Mouse (Mus musculus): ENCODE data around the gene Frmd4a. TPM values are rescaled to one million over a fixed set of nuclear protein-coding genes. Genes with fewer than 3 reads are reported as not detected.

Gene Frmd4a
- total and polyA plus RNA-seq, 3 experiments = 10.4 to 21.0 (median 20.0) TPM

DNA sequence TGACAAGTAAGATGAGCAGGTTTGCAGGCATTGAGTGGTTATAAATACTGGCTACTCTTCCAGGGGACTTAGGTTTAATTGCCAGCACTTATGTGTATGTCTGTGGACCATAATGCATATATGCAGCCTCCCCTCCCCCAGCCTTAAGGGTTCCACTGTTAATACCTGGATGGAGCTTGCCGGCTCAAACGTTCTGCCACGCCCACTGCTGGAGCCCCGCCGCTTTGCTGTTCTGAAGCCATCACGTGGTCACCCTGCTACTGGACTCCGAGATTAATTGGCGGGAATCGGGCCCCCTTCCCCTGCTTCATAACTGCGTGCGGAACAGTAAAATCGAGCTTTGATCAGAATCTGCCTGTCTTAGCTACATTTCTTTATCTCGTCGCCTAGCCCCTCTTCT is 495.1 kb downstream of the Frmd4a start:
- intact Hi-C loops (cut with DNase I) = no loop called here
- no peak overlapping the region for H3K9ac ChIP-seq (ENCODE audit: low read depth, low read length)
- peaks cover 3% of the 10 kb centered on the region for H3K36me3 ChIP-seq (ENCODE audit: control insufficient read depth, insufficient read depth, low read length)
- no peak overlapping the region for H3K27ac ChIP-seq
- 77% methylated on average over 14 of the region's 14 CpGs for WGBS
- H3K79me2 ChIP-seq (replicated peaks; ENCODE audit: control insufficient read depth, insufficient read depth, low read length) = no peaks in the 10 kb centered on the region
- H3K4me3 ChIP-seq = no peak overlapping the region
- no peak for DNase-seq
- TF ChIP-seq CTCF (IDR thresholded peaks at IDR 0.05) = no peak
- TF ChIP-seq POLR2A (IDR thresholded peaks at IDR 0.05; ENCODE audit: insufficient read depth, low read depth, low read length) = no peak
- no peak for TF ChIP-seq EP300 (IDR thresholded peaks at IDR 0.05; ENCODE audit: insufficient read depth, low read depth, low read length)
- peaks cover 8% of the 10 kb centered on the region for H3K4me1 ChIP-seq (ENCODE audit: control insufficient read depth, insufficient read depth, low read length)
- H3K27me3 ChIP-seq (ENCODE audit: control insufficient read depth, insufficient read depth, low read length) = no peaks in the 10 kb centered on the region

DNA sequence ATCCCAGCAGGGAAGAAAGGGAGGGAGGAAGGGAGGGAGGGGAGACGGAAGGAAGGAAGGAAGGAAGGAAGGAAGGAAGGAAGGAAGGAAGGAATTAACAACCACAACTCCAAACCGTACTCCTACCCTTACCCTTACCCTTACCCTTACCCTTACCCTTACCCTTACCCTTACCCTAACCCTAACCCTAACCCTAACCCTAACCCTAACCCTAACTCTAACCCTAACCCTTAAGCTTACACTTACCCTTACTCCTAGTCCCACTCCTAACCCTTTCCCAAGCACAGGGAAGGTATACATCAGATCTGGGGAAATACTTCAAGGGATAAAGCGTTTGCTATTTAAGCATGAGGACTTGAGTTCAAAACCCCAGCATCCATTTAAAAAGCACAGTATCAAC is 498.4 kb downstream of the Frmd4a start:
- H3K79me2 ChIP-seq (replicated peaks; ENCODE audit: control insufficient read depth, insufficient read depth, low read length) = no peaks in the 10 kb centered on the region
- H3K27me3 ChIP-seq (ENCODE audit: control insufficient read depth, insufficient read depth, low read length) = no peaks in the 10 kb centered on the region
- no peak overlapping the region for H3K9ac ChIP-seq (ENCODE audit: low read depth, low read length)
- H3K36me3 ChIP-seq (ENCODE audit: control insufficient read depth, insufficient read depth, low read length) = peaks cover 3% of the 10 kb centered on the region
- peaks cover 6% of the 10 kb centered on the region for H3K4me1 ChIP-seq (ENCODE audit: control insufficient read depth, insufficient read depth, low read length)
- 74% methylated on average over 3 of the region's 3 CpGs for WGBS
- intact Hi-C loops (cut with DNase I) = loop anchor here (2.0 kb wide), 1 partner anchor 27 kb away; no protein-coding TSS in a partner anchor
- DNase-seq = no peak
- no peak overlapping the region for H3K4me3 ChIP-seq
- TF ChIP-seq CTCF (IDR thresholded peaks at IDR 0.05) = no peak
- no peak for TF ChIP-seq POLR2A (IDR thresholded peaks at IDR 0.05; ENCODE audit: insufficient read depth, low read depth, low read length)
- TF ChIP-seq EP300 (IDR thresholded peaks at IDR 0.05; ENCODE audit: insufficient read depth, low read depth, low read length) = no peak
- peak overlapping the region; percentile 63 for H3K27ac ChIP-seq

DNA sequence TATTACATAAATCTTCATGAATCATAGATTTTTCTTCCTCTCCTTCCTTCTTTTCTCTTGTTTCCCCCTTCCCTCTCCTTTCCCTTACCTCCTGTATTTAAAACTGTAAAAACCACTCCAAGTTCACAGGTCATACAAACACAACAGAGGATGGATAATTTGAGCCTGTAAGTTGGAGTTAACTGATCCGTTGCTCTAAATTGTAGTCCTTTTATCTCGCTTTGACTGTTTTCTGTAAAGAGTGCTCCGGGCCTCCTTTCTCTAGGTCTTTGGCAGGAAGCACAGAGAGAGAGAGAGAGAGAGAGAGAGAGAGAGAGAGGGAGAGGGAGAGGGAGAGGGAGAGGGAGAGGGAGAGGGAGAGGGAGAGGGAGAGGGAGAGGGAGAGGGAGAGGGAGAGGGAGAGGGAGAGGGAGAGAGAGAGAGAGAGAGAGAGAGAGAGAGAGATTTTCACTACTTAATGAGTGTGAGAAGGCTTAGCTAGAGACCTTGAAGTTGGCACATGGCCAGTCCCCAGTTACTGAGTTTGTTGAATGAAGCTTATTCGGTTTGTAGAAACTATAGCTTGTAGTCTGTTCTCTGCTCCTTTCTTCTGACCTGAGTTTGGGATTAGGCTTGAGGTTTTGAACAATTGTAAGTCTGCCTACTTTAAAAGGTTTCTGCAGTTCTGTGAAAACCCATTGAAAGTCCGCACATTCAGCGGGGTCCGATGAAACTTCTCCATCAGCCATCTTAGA is 499.5 kb downstream of the Frmd4a start:
- Histone ChIP-seq H3K27ac (peak overlapping the region; percentile 86), H3K9ac (ENCODE audit: low read depth, low read length) (no peak overlapping the region), H3K4me1 (ENCODE audit: control insufficient read depth, insufficient read depth, low read length) (peaks cover 6% of the 10 kb centered on the region), H3K36me3 (ENCODE audit: control insufficient read depth, insufficient read depth, low read length) (peaks cover 3% of the 10 kb centered on the region), H3K79me2 (replicated peaks; ENCODE audit: control insufficient read depth, insufficient read depth, low read length) (no peaks in the 10 kb centered on the region), H3K4me3 (peak overlapping the region; percentile 7; the same call in 1 of the 2 replicates), H3K27me3 (ENCODE audit: control insufficient read depth, insufficient read depth, low read length) (no peaks in the 10 kb centered on the region)
- 29% methylated on average over 7 of the region's 7 CpGs for WGBS
- TF ChIP-seq POLR2A (IDR thresholded peaks at IDR 0.05; ENCODE audit: insufficient read depth, low read depth, low read length) (no peak), CTCF (IDR thresholded peaks at IDR 0.05) (no peak), EP300 (IDR thresholded peaks at IDR 0.05; ENCODE audit: insufficient read depth, low read depth, low read length) (no peak)
- intact Hi-C loops (cut with DNase I) = loop anchor here (2.0 kb wide), 1 partner anchor 26 kb away; no protein-coding TSS in a partner anchor
- DNase-seq = no peak

DNA sequence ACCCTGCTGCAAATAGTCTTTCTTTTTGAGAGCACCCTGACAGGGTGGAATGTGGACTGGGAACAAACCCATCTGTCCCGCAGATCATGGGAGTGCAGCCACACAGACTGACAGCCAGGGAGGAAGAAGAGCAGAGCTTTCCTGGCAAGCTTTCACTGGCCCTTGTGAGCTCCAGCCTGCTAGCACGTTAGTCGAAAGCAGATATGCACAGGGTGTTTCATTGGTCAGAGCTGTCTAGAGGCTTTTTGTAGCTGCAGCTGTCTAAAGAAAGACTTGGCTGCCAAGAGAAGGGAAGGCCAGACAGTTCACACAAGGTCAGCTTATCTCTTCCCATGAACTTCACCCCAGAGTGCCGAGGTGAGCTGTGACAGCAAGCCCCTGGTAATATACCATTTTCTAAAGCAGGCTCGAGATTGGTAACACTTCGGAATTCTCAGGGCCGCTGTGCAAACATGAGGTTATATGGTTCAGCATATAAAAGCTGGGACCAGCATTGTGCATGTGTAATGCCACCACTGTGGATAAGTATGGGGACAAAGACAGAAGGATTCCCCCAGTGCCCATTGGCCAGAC is 500.1 kb downstream of the Frmd4a start:
- peaks cover 3% of the 10 kb centered on the region for H3K36me3 ChIP-seq (ENCODE audit: control insufficient read depth, insufficient read depth, low read length)
- 15% methylated on average over 7 of the region's 7 CpGs for WGBS
- no peak overlapping the region for H3K9ac ChIP-seq (ENCODE audit: low read depth, low read length)
- intact Hi-C loops (cut with DNase I) = loop anchor here (2.0 kb wide), 1 partner anchor 25 kb away; no protein-coding TSS in a partner anchor
- H3K27ac ChIP-seq = peak overlapping the region; percentile 86
- TF ChIP-seq POLR2A (IDR thresholded peaks at IDR 0.05; ENCODE audit: insufficient read depth, low read depth, low read length) (peak; percentile 66), EP300 (IDR thresholded peaks at IDR 0.05; ENCODE audit: insufficient read depth, low read depth, low read length) (peak; percentile 97), CTCF (IDR thresholded peaks at IDR 0.05) (no peak)
- peak overlapping the region; percentile 7; the same call in 1 of the 2 replicates for H3K4me3 ChIP-seq
- no peaks in the 10 kb centered on the region for H3K27me3 ChIP-seq (ENCODE audit: control insufficient read depth, insufficient read depth, low read length)
- H3K4me1 ChIP-seq (ENCODE audit: control insufficient read depth, insufficient read depth, low read length) = peaks cover 6% of the 10 kb centered on the region
- no peaks in the 10 kb centered on the region for H3K79me2 ChIP-seq (replicated peaks; ENCODE audit: control insufficient read depth, insufficient read depth, low read length)
- DNase-seq = peak; percentile 71 to 86

DNA sequence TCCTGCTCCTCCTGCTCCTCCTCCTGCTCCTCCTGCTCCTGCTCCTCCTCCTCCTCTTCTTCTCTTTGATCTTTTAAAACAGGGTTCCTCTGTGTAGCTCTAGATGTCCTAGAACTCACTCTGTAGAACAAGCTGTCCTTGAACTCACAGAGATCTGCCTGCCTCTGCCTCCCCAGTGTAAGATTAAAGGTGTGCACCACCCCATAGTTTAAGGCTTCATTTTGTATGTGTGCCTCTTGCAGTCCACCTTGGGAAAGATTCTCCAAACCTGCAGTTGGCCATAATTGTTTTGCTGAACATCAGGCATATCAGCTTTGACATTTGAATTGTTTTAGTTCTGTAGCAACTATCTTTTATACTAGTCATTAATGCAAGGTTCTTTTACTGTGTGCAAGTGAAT is 501.0 kb downstream of the Frmd4a start:
- intact Hi-C loops (cut with DNase I) = no loop called here
- Histone ChIP-seq H3K4me1 (ENCODE audit: control insufficient read depth, insufficient read depth, low read length) (peaks cover 6% of the 10 kb centered on the region), H3K36me3 (ENCODE audit: control insufficient read depth, insufficient read depth, low read length) (peaks cover 3% of the 10 kb centered on the region), H3K27ac (no peak overlapping the region), H3K79me2 (replicated peaks; ENCODE audit: control insufficient read depth, insufficient read depth, low read length) (no peaks in the 10 kb centered on the region), H3K9ac (ENCODE audit: low read depth, low read length) (no peak overlapping the region), H3K27me3 (ENCODE audit: control insufficient read depth, insufficient read depth, low read length) (no peaks in the 10 kb centered on the region), H3K4me3 (no peak overlapping the region)
- TF ChIP-seq CTCF (IDR thresholded peaks at IDR 0.05) (no peak), EP300 (IDR thresholded peaks at IDR 0.05; ENCODE audit: insufficient read depth, low read depth, low read length) (no peak), POLR2A (IDR thresholded peaks at IDR 0.05; ENCODE audit: insufficient read depth, low read depth, low read length) (no peak)
- no peak for DNase-seq
